Mouse (Mus musculus): ENCODE data around the gene Ddx19a.
"Not testable (repeated sequence)": the region's sequence is repeated elsewhere in the genome, so short reads cannot be mapped to it uniquely, and the experiment has no call there.

Gene Ddx19a

DNA sequence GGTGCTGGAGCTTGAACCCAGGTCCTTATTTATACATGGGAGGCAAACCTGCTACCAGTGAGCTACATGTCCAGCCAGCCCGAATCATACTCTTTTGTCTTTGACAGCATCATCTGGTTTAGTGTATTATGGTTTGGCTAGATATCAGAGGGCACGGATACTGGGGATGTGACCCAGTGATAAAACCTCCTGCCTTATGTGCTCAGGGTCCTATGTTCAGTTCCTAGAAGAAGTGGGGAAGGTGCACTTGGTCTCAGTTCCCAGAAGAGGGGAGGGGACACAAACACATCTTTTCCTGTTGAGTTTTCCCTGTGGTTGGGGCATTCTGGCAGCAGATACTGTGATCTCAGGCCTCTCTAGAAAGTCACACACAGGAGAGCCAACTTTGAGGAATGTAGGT is 64.3 kb downstream of the Ddx19a start:
- DNase-seq (ENCODE audit: low spot score in 2 of 2), result no peak

DNA sequence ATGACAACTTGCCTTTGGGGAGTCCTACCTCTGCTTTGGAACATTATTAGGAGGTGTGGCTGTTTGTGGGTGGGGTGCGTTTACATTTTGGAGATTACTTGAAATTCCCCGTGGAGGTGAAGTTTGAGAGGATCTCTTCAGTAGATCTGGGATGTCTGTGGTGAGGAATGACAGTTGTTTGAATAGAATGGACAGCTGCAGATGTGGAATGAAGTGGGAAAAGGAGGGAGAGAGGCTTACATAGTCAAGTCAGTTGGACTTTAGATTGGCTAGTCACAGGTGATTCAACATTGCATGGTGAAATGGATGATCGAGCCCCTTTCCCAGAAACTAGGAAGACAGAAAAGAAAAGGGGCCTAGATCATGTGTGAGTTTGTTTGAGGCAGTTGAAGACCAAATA is 65.2 kb downstream of the Ddx19a start:
- no peak for DNase-seq (ENCODE audit: low spot score in 2 of 2)

DNA sequence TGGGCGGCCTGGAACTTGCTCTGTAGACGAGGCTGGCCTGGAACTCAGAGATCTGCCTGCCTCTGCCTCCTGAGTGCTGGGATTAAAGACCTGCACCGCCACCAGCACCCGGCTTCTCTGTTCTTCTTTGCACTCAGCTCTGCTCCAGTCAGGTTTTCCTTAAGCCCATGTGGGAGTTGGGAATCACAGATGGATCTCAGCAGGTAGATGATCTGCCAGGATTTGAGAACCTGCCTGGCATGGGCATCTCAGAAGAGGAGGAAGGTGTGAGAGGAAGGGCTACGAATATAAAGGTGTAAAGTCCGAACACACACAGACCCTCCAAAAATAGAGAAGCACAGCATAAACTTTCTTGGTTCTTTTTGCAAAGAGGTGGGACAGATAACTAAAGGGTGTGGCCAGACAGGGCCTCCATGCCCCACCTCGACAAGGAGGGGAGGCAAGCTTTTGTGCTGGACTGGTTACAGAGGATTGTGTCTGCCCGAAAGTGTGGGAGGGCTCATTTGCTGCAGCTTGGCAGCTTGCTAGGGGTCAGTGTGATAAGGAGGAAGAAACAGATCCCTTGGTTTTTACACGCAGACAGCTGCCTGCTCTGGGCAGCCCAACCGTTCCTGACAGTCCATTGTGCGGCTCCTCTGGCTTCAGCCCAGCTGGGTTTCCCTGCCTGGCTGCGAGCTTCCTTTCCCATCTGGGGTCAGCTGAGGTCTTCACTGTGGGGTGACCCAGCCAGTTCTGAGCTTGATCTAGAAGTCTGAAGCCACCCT is 66.2 kb downstream of the Ddx19a start:
- DNase-seq (ENCODE audit: low spot score in 2 of 2), result no peak

DNA sequence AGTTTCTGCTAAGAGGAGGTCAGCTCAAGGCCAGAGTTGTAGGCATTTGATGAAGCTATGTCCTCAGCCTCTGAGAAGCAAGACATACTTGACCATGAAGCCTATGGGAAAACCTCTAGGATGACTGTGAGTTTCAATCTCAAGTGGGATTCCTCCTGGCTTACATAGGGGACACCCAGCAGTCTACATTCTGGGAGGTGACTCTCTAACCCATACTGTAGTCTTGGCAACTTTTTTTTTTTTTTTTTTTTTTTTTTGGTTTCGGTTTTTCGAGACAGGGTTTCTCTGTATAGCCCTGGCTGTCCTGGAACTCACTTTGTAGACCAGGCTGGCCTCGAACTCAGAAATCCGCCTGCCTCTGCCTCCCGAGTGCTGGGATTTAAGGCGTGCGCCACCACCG is 67.9 kb downstream of the Ddx19a start:
- DNase-seq (ENCODE audit: low spot score in 2 of 2), result not testable (repeated sequence)

DNA sequence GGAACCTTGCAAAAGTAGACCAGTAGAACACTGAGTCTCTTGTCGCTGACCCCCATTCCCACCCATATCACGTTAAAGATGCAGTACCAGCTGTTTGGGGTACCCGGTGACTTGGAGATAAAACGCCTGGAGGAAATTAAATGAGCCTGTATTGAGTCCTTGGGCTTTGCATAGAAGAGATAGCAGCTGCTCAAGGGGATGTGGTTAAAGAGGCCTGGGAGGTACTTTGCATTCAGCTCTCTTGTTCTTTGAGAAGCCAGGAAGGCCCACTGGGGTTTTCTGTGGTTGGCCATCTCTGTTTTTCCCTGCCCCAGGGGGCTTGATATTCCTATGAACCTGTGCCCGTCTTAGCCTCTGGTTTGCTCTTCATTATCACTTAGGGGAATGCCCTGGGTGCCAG is 68.5 kb downstream of the Ddx19a start:
- DNase-seq (ENCODE audit: low spot score in 2 of 2), result no peak

DNA sequence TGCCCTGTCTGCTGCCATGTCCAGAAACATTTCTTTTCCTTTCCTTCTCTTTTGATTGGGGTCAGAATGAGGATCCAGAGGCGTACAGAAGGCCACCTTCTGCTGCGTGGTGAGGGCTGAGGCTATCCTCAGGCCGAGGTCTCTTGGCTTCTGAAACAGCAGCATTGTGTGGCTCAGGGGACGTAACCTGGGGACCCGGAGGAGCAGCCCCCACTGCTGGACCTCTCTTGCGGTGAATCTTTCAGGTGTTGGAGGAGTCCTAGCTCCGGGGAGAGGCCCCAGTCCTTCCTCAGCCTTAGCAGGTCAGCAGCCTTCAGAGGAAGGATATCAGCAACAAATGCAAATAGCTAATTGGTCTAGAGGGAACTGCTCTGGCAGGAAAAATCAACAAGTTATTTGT is 69.2 kb downstream of the Ddx19a start:
- DNase-seq (ENCODE audit: low spot score in 2 of 2), result no peak

DNA sequence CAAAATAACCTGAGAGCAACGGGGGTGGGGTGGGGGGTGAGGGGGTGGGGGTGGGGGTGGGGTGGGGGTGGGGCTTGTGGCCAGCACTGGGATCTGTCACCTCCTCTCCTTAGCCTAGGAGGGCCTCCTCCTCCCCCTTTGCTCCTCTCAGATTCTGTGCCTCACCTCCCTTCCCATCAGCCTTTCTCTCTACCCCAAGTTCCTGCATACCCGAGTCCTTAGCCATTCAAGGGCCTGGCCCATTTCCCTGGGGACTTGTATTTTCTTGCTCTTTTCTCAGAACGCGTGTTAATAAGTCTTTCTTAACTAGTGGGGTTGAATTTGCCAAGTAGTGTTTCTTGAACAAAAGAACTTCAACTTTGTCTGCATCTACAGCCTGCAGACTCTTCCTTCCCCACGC is 70.9 kb downstream of the Ddx19a start:
- no peak for DNase-seq (ENCODE audit: low spot score in 2 of 2)

DNA sequence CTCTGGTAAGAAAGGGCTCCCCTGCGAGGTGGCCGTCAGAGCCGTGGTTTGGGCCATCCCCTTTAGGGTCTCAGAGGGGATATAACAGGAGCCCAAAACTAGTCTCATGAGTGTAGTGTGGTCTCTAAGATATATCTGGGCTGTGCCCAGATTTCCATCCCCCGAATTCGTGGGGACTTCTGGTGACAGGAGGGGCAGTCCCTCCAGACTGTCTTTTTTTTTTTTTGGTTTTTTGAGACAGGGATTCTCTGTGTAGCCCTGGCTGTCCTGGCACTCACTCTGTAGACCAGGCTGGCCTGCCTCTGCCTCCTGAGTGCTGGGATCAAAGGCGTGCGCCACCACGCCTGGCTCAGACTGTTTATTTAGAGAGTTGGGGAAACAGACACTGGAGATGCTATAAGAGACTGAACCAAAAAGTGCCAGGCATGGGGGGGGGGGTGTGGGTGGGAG is 71.9 kb downstream of the Ddx19a start:
- DNase-seq (ENCODE audit: low spot score in 2 of 2), result no peak
